Mouse (Mus musculus) lung, postnatal 14 days (tissue): ENCODE data around the gene C5ar1.
A peak's percentile ranks its signal among the peaks of the same experiment; 100 is the strongest.

Source experiments
- DNase-seq: peaks from one replicate; pipeline ENCODE4 v3.0.0; 2021

Gene C5ar1

DNA sequence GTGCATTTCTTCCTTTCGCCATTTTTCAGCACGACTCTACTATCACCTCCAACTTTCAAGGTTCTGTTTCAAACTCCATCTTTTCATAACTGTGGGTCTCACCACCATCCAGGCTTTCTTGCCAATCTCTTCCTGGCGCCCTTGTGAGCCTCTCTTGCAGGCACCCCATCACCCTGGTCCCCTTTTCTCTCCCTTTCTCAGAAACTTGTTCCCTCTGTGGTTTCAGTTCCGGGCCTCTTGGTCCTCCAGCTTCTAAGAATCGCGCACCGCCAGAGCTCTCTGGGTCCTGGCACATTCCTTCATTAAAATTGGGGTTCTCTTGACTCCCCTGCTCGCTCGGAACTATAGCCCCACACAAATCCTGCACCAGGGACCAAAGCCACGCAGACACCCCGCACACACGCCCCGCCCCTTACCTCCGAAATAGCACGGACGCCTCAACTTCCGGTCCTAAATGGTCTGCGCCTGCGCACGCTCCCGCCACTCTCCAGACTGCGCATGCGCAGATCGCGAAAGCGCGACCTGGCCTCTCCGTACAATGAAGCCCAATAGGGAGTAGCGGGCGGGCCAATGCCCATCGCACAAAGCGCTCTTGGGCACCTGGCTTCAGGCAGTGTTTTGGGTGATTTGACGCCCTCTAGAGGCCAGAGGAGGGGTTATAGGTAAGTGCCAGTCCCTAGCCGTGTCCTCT lies 37.6 kb downstream of the C5ar1 start, which contains the start of gene Dhx34:
Gene Dhx34 (minus strand): TSS at position 456 of the 691 bp plus-strand sequence.
- peak; percentile 96 for DNase-seq

GRCm38 (mm10) chr7:16213986-16214385 lies 45.4 kb downstream of the C5ar1 start:
- DNase-seq = no peak

DNA sequence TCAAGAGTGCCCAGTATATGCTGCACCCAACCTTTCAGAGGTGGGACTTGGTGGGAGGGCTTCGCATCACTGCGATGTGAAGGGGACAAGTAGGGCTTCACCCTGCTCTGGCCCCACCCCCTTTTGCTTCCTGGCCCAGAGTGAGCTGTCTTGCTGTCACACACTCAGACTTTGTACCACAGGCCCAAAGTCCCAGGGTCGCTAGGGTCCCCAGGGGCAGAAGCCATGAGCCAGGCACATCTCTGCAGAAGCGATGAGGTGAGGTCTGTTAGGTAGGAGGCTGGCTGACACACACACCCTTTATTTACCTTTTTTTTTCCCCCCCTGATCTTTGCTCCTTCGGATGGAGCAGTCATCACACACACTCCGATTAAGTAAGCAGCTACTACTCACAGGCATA lies 46.1 kb downstream of the C5ar1 start:
- no peak for DNase-seq

DNA sequence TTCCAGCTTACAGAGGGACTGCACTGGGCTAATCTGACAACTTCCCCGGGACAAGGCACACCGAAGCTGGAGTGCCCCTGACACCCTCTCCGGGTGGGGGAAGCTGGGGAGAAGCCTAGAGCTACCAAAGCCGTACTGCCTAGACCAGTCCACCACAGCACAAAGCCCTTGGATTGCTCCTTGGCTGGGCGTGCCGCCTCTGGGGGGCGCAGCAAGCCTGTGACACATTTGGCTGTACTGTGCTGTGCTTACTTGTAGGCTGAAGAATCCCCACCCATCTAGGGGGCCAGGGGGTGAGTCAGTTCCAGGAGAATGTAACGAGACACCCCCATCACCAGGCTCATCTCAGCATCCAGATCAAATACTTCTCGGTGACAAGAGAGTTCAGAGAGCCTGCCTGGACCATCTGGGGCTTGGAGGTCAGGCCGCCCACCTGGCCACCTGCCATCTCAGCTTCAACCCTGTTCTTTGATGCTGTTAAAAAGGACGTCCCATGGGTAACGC lies 48.4 kb downstream of the C5ar1 start:
- peak; percentile 30 for DNase-seq

DNA sequence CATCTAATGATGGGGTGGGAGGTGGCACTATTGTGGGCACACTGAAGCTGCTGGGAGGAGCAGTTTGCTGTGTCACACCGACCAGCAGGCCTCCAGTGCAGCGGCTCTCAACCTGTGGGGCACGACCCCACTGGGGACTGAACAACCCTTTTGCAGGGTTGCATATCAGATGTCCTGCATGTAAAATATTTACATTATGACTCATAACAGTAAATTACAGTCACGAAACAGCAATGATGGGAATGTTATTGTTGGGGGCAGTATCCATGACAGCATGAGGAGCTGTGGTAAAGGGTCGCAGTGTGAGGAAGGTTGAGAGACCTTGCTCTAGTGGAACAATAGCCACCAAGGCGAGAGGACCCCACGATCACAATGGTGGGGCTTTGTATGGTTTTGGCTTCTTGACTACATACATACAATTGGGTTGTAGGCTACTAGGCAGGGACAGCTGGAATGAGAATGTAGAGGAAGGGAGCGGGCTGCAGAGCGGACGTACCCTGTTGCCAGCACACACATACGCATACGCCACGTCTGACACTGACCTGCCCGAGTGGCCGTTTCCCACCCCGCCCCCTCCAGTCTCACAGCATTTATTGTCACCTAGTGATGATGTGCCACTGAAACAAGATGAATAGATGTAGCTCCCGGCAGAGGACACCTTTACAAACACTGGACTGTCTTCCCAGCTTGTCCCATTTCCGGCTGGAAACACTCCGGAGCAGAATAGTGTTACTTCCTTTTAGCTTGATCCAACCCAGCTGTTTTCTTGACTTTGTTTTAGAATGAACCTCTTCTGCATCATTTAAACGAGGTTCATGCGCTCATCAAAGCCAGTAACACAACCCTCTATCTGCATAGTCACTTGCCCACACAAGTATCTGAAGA lies 50.3 kb downstream of the C5ar1 start:
- DNase-seq = no peak

- peak; percentile 25 for DNase-seq
These were observed 51.8 kb downstream of the C5ar1 start for GRCm38 (mm10) chr7:16207496-16207895.

- no peak for DNase-seq
These were observed 52.3 kb downstream of the C5ar1 start for GRCm38 (mm10) chr7:16207076-16207475.

GRCm38 (mm10) chr7:16204791-16205190 lies 54.5 kb downstream of the C5ar1 start:
- no peak for DNase-seq

DNA sequence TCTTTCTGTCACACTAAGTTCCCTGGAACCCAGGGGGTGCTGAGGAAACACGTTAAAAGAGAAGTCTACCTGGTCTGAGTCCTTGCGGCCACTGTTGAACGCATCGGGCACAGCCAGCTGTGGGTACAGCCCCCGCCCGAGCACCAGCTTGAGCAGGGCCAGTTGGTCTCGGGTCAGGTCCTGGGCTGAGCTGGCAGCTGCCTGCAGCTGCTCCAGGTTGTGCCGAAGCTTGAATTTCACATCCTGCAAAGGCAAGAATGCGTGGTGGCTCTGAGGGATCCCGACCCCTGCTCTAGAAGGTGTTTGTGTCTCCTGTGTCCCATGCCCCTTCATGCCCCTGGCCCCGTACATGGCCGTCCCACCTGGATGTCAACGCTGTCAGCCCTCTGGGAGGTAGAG lies 55.8 kb downstream of the C5ar1 start:
- DNase-seq = no peak

- DNase-seq = no peak
These were observed 56.4 kb downstream of the C5ar1 start for GRCm38 (mm10) chr7:16202756-16203504.

GRCm38 (mm10) chr7:16201136-16201535 lies 58.2 kb downstream of the C5ar1 start:
- no peak for DNase-seq

- DNase-seq = no peak
These were observed 60.8 kb downstream of the C5ar1 start for GRCm38 (mm10) chr7:16198540-16198939.

GRCm38 (mm10) chr7:16197166-16197565 lies 62.2 kb downstream of the C5ar1 start:
- DNase-seq = no peak
